Mouse (Mus musculus) testis, adult 2 months (tissue): ENCODE results near the gene Sf3b6.
"Not testable (repeated sequence)": the region's sequence is repeated elsewhere in the genome, so short reads cannot be mapped to it uniquely, and the experiment has no call there.

ENCODE experiments used
- CTCF ChIP-seq: fragments of 200-500 bp; IDR thresholded peaks from 2 replicates; pipeline ENCODE4 v1.5.1; 2012; ENCODE audit warnings: low read depth, mild to moderate bottlenecking, inconsistent platforms, low read length, moderate library complexity; ENCODE audit not compliant: control insufficient read depth, insufficient read depth, insufficient replicate concordance
- POLR2A ChIP-seq: fragments of 200-500 bp; IDR thresholded peaks from 2 replicates; pipeline ENCODE4 v1.6.1; 2012; ENCODE audit warnings: low read depth, mild to moderate bottlenecking, inconsistent platforms, low read length, moderate library complexity; ENCODE audit not compliant: control insufficient read depth

GRCm38 (mm10) chr12:4788128-4788527, 29.2 kb upstream of the Sf3b6 start:
- TF ChIP-seq CTCF, POLR2A: not testable (repeated sequence)
